Mouse (Mus musculus): ENCODE results near the gene Coro2b.

The Coro2b gene

GRCm38 (mm10) chr9:62539251-62539711, 2.4 kb upstream of the Coro2b start:
- no peak for DNase-seq

- DNase-seq = no peak
These were observed 1.1 kb upstream of the Coro2b start for GRCm38 (mm10) chr9:62537941-62538340.

- no peak for DNase-seq
These were observed 657 bp downstream of the Coro2b start for GRCm38 (mm10) chr9:62536119-62536654.

GRCm38 (mm10) chr9:62535566-62535965, 1.3 kb downstream of the Coro2b start:
- DNase-seq = no peak

- no peak for DNase-seq
These were observed 2.2 kb downstream of the Coro2b start for GRCm38 (mm10) chr9:62534691-62535090.

- DNase-seq = no peak
These were observed 2.7 kb downstream of the Coro2b start for GRCm38 (mm10) chr9:62534158-62534557.

GRCm38 (mm10) chr9:62532876-62533275, 4.0 kb downstream of the Coro2b start:
- no peak for DNase-seq

GRCm38 (mm10) chr9:62531459-62532275, 5.2 kb downstream of the Coro2b start:
- peak in 1 of 2 experiments; percentile 12 for DNase-seq

- no peak for DNase-seq
These were observed 8.3 kb downstream of the Coro2b start for GRCm38 (mm10) chr9:62528527-62528926.

GRCm38 (mm10) chr9:62526858-62527257, 10.0 kb downstream of the Coro2b start:
- no peak for DNase-seq

- no peak for DNase-seq
These were observed 10.4 kb downstream of the Coro2b start for GRCm38 (mm10) chr9:62526451-62526850.

- DNase-seq = no peak
These were observed 12.0 kb downstream of the Coro2b start for GRCm38 (mm10) chr9:62524761-62525308.

GRCm38 (mm10) chr9:62522791-62523471, 13.9 kb downstream of the Coro2b start:
- no peak for DNase-seq

- DNase-seq = no peak
These were observed 14.6 kb downstream of the Coro2b start for GRCm38 (mm10) chr9:62522211-62522610.

GRCm38 (mm10) chr9:62521541-62521940, 15.3 kb downstream of the Coro2b start:
- DNase-seq = no peak

- DNase-seq = no peak
These were observed 15.9 kb downstream of the Coro2b start for GRCm38 (mm10) chr9:62520933-62521332.

GRCm38 (mm10) chr9:62519787-62520503, 16.9 kb downstream of the Coro2b start:
- no peak for DNase-seq

- DNase-seq = no peak
These were observed 17.5 kb downstream of the Coro2b start for GRCm38 (mm10) chr9:62519334-62519733.

GRCm38 (mm10) chr9:62518572-62518971, 18.3 kb downstream of the Coro2b start:
- DNase-seq = no peak

- no peak for DNase-seq
These were observed 19.5 kb downstream of the Coro2b start for GRCm38 (mm10) chr9:62517112-62517957.

GRCm38 (mm10) chr9:62515138-62515537, 21.7 kb downstream of the Coro2b start:
- no peak for DNase-seq

Measured in B cell, adult 2 months (primary cell).